Mouse (Mus musculus): ENCODE measurements around the gene Tdp1.

The Tdp1 gene

GRCm38 (mm10) chr12:99928311-99928710 lies 44.0 kb downstream of the Tdp1 start:
- CTCF ChIA-PET, result no interaction called here
- POLR2A ChIA-PET, result interaction anchor here in 1 of 4 experiments (0.6 to 1.0 kb wide), 2 partner anchors 16 to 43 kb away, joined by 3 to 4 read pairs; no protein-coding TSS in a partner anchor

GRCm38 (mm10) chr12:99929160-99929559 lies 44.8 kb downstream of the Tdp1 start:
- ChIA-PET POLR2A (no interaction called here), CTCF (interaction anchor here in 1 of 4 experiments (0.6 kb wide), 1 partner anchor 8 kb away, joined by 3 read pairs; no protein-coding TSS in a partner anchor)

- CTCF ChIA-PET, result interaction anchor here in 1 of 4 experiments (0.7 kb wide), 1 partner anchor 10 kb away, joined by 4 read pairs; no protein-coding TSS in a partner anchor
- POLR2A ChIA-PET, result interaction anchor here in 1 of 4 experiments (1.1 to 1.2 kb wide), 2 partner anchors 9 to 26 kb away, joined by 3 to 4 read pairs; no protein-coding TSS in a partner anchor
These were observed 47.9 kb downstream of the Tdp1 start for GRCm38 (mm10) chr12:99932245-99932644.

- CTCF ChIA-PET, result interaction anchor here (0.6 to 2.1 kb wide), 15 partner anchors 9 to 916 kb away, joined by 3 to 9 read pairs (median 4); partner anchors contain the start of gene Kcnk13 (in 1 of the 4)
- POLR2A ChIA-PET, result interaction anchor here (0.5 to 0.9 kb wide), 6 partner anchors 9 to 1416 kb away, joined by 3 read pairs; no protein-coding TSS in a partner anchor
These were observed 49.3 kb downstream of the Tdp1 start for GRCm38 (mm10) chr12:99933630-99934029.

GRCm38 (mm10) chr12:99935403-99935802 lies 51.1 kb downstream of the Tdp1 start:
- ChIA-PET CTCF (interaction anchor here (0.6 to 1.7 kb wide), 4 partner anchors 14 to 176 kb away, joined by 3 to 4 read pairs (median 4); partner anchors contain the start of gene Kcnk13 (in 1 of the 4)), POLR2A (interaction anchor here in 2 of 4 experiments (0.8 to 1.4 kb wide), 4 partner anchors 11 to 563 kb away, joined by 3 to 5 read pairs (median 3); no protein-coding TSS in a partner anchor)

- ChIA-PET CTCF (interaction anchor here in 3 of 4 experiments (0.6 to 1.4 kb wide), 3 partner anchors 17 to 25 kb away, joined by 3 to 8 read pairs (median 4); no protein-coding TSS in a partner anchor), POLR2A (interaction anchor here in 1 of 4 experiments (1.7 to 1.9 kb wide), 2 partner anchors 14 to 19 kb away, joined by 3 to 5 read pairs; no protein-coding TSS in a partner anchor)
These were observed 54.2 kb downstream of the Tdp1 start for GRCm38 (mm10) chr12:99938476-99938875.

- ChIA-PET CTCF (interaction anchor here in 2 of 4 experiments (0.6 to 1.3 kb wide), 2 partner anchors 9 to 25 kb away, joined by 3 read pairs; partner anchors contain the start of gene Kcnk13 (in 1 of the 2)), POLR2A (interaction anchor here in 1 of 4 experiments (1.7 to 1.9 kb wide), 2 partner anchors 15 to 19 kb away, joined by 3 to 5 read pairs; no protein-coding TSS in a partner anchor)
These were observed 54.9 kb downstream of the Tdp1 start for GRCm38 (mm10) chr12:99939179-99939578.

GRCm38 (mm10) chr12:99940704-99941103 lies 56.4 kb downstream of the Tdp1 start:
- POLR2A ChIA-PET, result interaction anchor here in 1 of 4 experiments (1.1 to 1.3 kb wide), 2 partner anchors 9 to 25 kb away, joined by 3 to 4 read pairs; no protein-coding TSS in a partner anchor

GRCm38 (mm10) chr12:99942441-99942840 lies 58.1 kb downstream of the Tdp1 start:
- ChIA-PET CTCF (interaction anchor here in 2 of 4 experiments (0.8 to 1.0 kb wide), 3 partner anchors 10 to 22 kb away, joined by 3 to 4 read pairs (median 4); partner anchors contain the start of gene Kcnk13 (in 1 of the 2)), POLR2A (interaction anchor here in 2 of 4 experiments (0.5 to 1.5 kb wide), 6 partner anchors 9 to 57 kb away, joined by 3 read pairs; no protein-coding TSS in a partner anchor)

More at GRCm38 (mm10) chr12:99940704-99941103, 56.4 kb downstream of the Tdp1 start:
- CTCF ChIA-PET, result interaction anchor here in 1 of 4 experiments (0.7 kb wide), 1 partner anchor 12 kb away, joined by 9 read pairs; no protein-coding TSS in a partner anchor

- POLR2A ChIA-PET, result interaction anchor here in 2 of 4 experiments (0.7 to 1.5 kb wide), 4 partner anchors 10 to 178 kb away, joined by 3 to 4 read pairs (median 3); no protein-coding TSS in a partner anchor
- CTCF ChIA-PET, result interaction anchor here (0.7 to 2.5 kb wide), 19 partner anchors 10 to 889 kb away, joined by 3 to 20 read pairs (median 4); partner anchors contain the start of gene Kcnk13 (in 3 of the 4)
These were observed 68.6 kb downstream of the Tdp1 start for GRCm38 (mm10) chr12:99952928-99953327.

GRCm38 (mm10) chr12:99956411-99956810 lies 72.1 kb downstream of the Tdp1 start:
- POLR2A ChIA-PET, result no interaction called here
- CTCF ChIA-PET, result interaction anchor here in 1 of 4 experiments (0.7 kb wide), 1 partner anchor 873 kb away, joined by 23 read pairs; no protein-coding TSS in a partner anchor

GRCm38 (mm10) chr12:99958068-99959060 lies 74.0 kb downstream of the Tdp1 start:
- CTCF ChIA-PET, result interaction anchor here in 3 of 4 experiments (0.6 to 1.2 kb wide), 3 partner anchors 13 to 174 kb away, joined by 3 to 4 read pairs (median 3); no protein-coding TSS in a partner anchor
- POLR2A ChIA-PET, result interaction anchor here in 2 of 4 experiments (0.8 to 1.4 kb wide), 5 partner anchors 10 to 267 kb away, joined by 3 to 4 read pairs (median 3); no protein-coding TSS in a partner anchor

- POLR2A ChIA-PET, result interaction anchor here in 1 of 4 experiments (1.1 kb wide), 1 partner anchor 24 kb away, joined by 3 read pairs; no protein-coding TSS in a partner anchor
- CTCF ChIA-PET, result interaction anchor here in 3 of 4 experiments (0.6 to 1.2 kb wide), 3 partner anchors 12 to 355 kb away, joined by 3 to 4 read pairs (median 3); no protein-coding TSS in a partner anchor
These were observed 75.0 kb downstream of the Tdp1 start for GRCm38 (mm10) chr12:99959291-99959690.

- ChIA-PET CTCF (interaction anchor here in 2 of 4 experiments (0.8 to 1.2 kb wide), 2 partner anchors 172 to 356 kb away, joined by 3 read pairs; no protein-coding TSS in a partner anchor), POLR2A (interaction anchor here in 1 of 4 experiments (1.1 kb wide), 1 partner anchor 25 kb away, joined by 3 read pairs; no protein-coding TSS in a partner anchor)
These were observed 75.6 kb downstream of the Tdp1 start for GRCm38 (mm10) chr12:99959930-99960329.

- CTCF ChIA-PET, result no interaction called here
- POLR2A ChIA-PET, result interaction anchor here in 1 of 4 experiments (0.6 kb wide), 1 partner anchor 164 kb away, joined by 4 read pairs; no protein-coding TSS in a partner anchor
These were observed 76.4 kb downstream of the Tdp1 start for GRCm38 (mm10) chr12:99960675-99961074.

- ChIA-PET CTCF (interaction anchor here (0.5 to 2.7 kb wide), 38 partner anchors 8 to 881 kb away, joined by 3 to 20 read pairs (median 4); no protein-coding TSS in a partner anchor), POLR2A (interaction anchor here in 3 of 4 experiments (0.5 to 3.2 kb wide), 11 partner anchors 9 to 235 kb away, joined by 3 to 10 read pairs (median 3); partner anchors contain the start of gene Calm1 (in 1 of the 3))
These were observed 80.2 kb downstream of the Tdp1 start, which contains the start of gene Kcnk13 for GRCm38 (mm10) chr12:99964301-99965202. TSS of gene Kcnk13 (plus strand) at chr12:99964499.

Measured in embryonic stem cell, embryonic (primary cell).